Mouse (Mus musculus) c-Kit-positive CD71-positive TER-119-negative erythroid progenitor cells, embryonic 14.5 days (primary cell): ENCODE results near the gene Usp7.
A peak's percentile ranks its signal among the peaks of the same experiment; 100 is the strongest.
"Not testable (repeated sequence)": the region's sequence is repeated elsewhere in the genome, so short reads cannot be mapped to it uniquely, and the experiment has no call there.

Experiments
- DNase-seq: peaks from one replicate; pipeline ENCODE4 v3.0.0-alpha.2; 2013; ENCODE audit warnings: low read depth

Gene Usp7

GRCm38 (mm10) chr16:8783198-8783913 lies 8.8 kb downstream of the Usp7 start:
- no peak for DNase-seq

DNA sequence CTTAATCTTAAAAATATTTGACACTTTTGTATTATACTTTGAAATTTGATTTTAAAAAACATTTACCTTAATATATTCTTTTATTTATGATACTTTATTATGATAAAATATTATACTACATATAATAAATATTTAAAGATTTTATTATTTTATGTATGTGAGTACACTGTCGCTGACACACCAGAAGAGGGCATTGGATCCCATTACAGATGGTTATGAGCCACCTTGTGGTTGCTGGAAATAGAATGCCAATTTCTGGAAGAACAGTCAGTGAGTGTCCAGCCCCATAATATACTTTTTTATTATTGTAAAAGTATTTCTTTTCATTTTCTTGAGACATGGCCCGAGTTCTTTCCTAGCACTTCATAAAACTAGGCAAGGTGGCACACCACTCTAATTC lies 10.4 kb downstream of the Usp7 start:
- DNase-seq = no peak

DNA sequence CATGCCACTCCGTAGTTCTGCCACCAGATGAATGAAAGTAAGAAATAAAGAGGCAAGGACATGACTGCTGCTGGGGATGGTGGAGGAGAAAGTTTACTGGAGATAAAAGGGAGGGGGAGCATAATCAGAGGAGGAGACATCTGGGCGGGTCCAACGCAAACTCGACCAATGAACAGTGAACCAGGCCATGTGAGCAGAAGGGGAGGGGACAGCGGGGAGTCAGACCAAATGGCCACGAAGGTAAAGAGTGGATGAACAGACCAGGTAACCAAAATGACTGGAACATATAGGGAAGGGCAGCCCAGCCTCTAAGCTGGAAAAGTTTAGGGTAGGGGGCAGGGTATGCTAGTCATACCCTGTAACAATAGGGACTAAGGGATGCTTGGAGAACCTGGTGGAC lies 10.9 kb downstream of the Usp7 start:
- no peak for DNase-seq

GRCm38 (mm10) chr16:8780187-8780586 lies 11.9 kb downstream of the Usp7 start:
- no peak for DNase-seq

- no peak for DNase-seq
These were observed 13.4 kb downstream of the Usp7 start for GRCm38 (mm10) chr16:8778697-8779096.

DNA sequence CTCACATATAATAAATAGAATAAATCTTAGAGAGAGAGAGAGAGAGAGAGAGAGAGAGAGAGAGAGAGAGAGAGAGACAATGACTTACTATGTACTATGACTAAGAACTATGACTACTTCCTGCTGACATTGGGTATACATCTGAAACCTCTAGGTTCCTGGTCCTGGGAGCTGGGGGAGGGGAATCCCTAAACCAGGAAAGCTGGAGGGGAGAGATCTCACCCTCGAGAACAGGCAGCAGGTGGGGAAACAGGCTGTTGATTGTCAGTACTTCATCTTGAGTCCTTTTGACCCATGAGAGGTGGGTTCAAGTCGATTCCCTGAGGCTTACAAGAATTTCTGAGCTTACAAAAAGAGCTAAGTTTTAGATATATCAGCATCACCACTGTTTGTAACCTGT lies 14.9 kb downstream of the Usp7 start:
- no peak for DNase-seq

DNA sequence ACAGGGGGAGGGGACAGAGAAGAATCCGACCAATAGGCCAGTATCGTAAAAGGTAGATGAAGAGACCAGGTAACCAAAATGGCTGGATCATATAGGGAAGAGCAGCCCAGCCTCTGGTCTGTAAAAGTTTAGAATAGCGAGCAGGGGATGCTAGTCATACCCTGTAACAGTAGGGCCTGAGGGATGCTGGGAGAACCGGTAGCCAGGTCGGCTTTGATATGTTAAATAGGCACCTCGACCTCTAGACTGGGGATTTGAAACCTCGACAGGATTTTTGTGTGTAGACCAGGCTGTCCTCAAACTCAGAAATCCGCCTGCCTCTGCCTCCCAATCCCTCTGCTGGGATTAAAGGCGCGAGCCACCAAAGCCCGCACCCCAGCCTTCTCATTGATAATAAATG lies 15.5 kb downstream of the Usp7 start:
- DNase-seq = no peak

DNA sequence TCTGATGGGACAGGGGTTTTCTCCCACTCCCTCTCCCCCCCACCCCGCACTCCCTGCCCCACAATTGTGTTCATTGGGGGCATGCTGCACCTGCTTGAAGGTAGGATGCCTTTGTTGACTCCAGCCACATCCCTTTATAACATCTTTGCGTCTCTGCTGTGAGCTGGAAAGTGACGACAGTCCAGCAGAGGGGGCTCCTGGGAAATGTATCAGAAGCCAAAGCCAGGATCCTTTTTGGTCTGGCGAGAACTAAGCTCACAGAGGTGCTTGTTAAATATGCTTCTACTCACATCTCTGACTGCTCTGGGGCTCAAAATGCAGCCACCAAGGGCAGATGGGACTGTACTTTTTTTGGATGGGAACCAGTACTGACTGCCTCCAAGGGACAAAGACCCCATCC lies 21.0 kb downstream of the Usp7 start:
- no peak for DNase-seq

DNA sequence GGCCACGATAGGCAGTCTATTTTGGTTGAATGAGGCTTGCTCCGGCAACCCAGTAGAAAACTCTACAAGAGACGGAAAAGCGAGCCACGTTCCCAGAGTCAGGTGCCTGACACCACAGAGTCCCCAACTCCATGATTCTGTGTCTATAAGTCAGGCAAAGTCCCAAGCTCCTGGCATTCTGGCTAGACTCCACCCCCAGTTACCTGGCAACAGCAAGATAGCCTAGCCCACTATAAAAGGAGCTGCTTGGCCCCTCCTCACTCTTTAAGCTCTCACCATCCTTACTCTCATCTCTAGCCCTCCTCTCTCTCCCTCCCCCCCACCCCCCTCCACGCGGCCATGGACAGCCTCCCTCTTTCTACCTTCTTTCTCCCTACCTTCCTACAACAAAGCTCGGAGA lies 21.8 kb downstream of the Usp7 start:
- not testable (repeated sequence) for DNase-seq

GRCm38 (mm10) chr16:8769466-8769865 lies 22.6 kb downstream of the Usp7 start:
- no peak for DNase-seq

DNA sequence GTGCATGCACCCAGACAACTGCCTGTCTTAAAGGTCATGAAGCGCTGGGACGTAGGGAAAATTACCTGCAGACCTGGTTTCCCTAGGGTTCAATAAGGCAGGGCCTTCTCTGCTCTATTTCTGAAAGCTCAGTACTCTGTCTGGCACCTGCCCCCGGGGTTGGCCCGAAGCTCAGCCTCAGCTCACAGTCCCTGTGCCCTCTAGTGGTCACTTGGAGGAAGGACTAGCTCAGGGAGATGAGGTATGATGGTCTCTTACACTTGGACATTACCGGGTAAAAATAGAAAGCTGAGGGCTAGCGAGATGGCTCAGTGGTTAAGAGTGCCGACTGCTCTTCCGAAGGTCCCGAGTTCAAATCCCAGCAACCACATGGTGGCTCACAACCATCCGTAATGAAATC lies 23.0 kb downstream of the Usp7 start:
- peak; percentile 71 for DNase-seq

GRCm38 (mm10) chr16:8768588-8768987 lies 23.5 kb downstream of the Usp7 start:
- DNase-seq = no peak

DNA sequence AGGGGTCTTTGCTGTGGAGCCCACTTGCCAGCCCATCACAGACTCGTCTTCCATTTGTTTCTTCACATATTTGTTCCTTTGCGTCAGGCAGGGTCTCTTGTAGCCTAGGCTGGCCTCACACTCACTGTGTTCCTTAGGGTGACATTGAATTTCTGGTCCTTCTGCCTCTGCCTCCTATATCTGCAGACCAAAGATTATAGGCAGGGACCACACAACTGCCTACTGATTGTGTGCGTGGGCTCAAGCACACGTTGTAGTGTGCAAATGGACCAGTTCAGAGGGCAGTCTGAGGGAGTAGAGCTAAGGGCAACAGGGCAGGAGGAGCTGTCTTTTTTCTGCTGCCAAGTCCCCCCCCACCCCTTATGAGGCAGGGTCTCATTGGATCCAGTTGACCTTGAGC lies 24.0 kb downstream of the Usp7 start:
- no peak for DNase-seq

- no peak for DNase-seq
These were observed 24.7 kb downstream of the Usp7 start for GRCm38 (mm10) chr16:8767133-8768052.

- no peak for DNase-seq
These were observed 25.9 kb downstream of the Usp7 start for GRCm38 (mm10) chr16:8766196-8766595.

GRCm38 (mm10) chr16:8764124-8764907 lies 27.8 kb downstream of the Usp7 start:
- DNase-seq = no peak

GRCm38 (mm10) chr16:8763028-8763427 lies 29.1 kb downstream of the Usp7 start:
- DNase-seq = no peak

DNA sequence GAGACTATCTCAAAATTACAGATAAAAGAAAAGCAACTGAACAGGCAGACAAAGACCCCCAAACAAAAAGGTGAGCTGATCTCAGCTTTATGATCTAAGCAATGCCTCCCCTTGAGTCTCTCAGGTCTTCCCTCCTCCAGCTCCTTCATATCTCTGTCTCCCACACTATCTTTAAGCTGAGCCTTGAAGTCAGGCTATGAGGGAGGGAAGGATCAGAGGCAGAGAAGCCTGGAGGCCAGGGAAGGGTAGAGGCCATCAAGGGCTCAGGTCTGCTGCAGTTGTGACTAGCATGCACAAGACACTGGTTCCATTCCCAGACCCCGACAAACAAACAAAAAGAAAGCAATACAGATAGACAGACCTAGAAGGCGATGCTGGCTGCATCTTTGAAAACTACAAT lies 30.2 kb downstream of the Usp7 start:
- no peak for DNase-seq

DNA sequence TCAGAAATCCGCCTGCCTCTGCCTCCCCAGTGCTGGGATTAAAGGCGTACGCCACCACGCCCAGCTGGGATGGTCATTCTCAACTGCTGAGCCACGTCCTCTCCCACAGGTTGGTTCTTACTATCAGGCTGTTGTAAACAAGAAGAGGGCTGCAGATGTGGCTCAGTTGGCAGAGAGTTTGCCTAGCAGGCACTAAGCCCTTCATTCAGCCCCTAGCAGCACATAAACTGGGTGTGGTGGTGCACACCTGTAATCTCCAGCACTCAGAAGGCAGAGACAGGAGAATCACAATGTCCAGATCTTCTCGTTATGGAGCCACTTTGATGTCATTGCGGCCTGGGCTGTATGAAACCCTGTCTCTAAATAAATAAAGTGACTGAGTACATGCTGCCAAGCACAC lies 31.1 kb downstream of the Usp7 start:
- no peak for DNase-seq

- no peak for DNase-seq
These were observed 33.1 kb downstream of the Usp7 start for GRCm38 (mm10) chr16:8758979-8759378.

DNA sequence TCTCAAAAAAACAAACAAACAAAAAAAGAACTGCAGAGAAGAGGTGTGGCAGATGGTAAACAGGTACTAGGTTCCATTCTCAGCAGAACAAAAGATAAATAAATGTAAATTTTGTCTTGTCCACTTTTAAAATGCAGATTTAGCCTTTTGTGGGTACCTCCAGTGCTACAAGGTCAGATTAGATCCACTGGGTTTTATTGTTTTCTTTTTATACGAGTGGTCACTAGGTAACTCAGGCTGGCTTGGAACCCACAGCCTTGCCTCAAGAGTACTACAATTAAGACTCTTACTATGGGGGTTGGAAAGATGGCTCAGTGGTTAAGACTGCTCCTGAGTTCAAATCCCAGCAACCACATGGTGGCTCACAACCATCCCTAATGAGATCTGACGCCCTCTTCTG lies 33.9 kb downstream of the Usp7 start:
- no peak for DNase-seq

DNA sequence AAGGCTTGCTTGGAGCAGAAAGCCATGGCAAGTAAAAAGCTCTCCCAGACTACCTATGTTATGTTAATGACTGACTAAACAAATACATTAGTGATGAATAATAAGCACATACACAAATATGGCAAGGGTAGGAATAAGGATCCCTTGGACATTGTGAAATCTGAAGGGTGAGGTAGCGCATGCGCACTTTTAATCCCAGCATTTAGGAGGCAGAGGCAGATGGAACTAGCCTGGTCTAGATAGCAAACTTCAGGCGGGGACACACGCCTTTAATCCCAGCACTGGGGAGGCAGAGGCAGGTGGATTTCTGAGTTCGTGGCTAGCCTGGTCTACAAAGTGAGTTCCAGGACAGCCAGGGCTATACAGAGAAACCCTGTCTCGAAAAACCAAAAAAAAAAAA lies 34.5 kb downstream of the Usp7 start:
- not testable (repeated sequence) for DNase-seq

- DNase-seq = no peak
These were observed 39.8 kb downstream of the Usp7 start for GRCm38 (mm10) chr16:8752334-8752733.
